Mouse (Mus musculus): Measurements from ENCODE around the gene Mdm2. TPM values are rescaled to one million over a fixed set of nuclear protein-coding genes. Genes with fewer than 3 reads are reported as not detected.
"Not testable (repeated sequence)": the region's sequence is repeated elsewhere in the genome, so short reads cannot be mapped to it uniquely, and the experiment has no call there.

Mdm2 gene
- polyA plus RNA-seq, 1 experiment, result 70.6 TPM

DNA sequence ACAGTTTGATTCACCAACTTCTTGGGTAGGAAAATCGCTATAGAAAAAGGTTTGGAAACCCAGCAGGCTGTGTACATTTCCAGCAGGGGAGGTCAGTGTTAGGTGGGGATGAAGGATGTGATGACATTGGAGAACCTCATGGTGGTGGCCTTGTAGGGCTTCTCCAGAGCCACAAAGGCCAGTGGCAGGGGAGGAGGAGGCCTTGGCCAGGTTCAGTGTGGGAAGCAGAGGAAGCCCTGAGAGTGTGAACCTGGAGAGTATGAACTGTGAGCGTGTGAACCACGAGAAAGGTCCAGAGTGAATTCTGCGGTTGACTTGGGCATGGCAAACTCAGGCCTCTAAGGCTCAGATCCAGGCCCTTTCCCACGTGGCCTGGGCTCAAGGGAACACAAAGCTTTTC, 18.0 kb upstream of the Mdm2 start:
- no peak for DNase-seq (ENCODE audit: low read depth)
- no peak for TF ChIP-seq POLR2A (IDR thresholded peaks at IDR 0.05; ENCODE audit: borderline replicate concordance, extremely low read depth, insufficient read depth, insufficient read length, poor library complexity, severe bottlenecking)

DNA sequence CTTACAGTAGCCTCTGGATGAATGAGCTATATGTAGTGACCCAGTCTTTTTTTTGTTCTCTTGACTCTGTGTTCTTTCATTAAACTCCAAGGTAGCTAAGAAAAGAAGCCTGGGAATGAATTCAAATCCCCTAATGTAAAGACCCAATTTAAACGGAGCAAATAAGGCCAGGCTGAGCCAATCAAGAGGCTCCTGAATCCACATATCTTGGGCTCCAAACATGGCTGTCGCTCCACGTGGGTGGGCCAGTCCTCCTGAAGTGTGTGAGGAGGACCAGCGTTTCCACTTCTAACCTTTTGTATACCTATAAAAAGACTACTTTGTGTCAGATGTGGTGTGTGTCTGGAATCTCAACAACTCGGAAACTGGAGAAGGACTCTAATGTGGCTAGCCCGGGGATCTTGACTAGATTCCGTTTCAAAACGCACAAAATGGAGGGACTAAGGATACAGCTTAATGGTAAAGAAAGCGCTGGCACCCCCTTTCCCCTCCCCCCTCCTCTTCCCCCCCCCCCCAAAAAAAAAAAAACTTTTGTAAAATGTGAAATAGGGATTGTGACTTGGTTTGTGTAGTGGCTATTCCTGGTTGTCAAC, 17.1 kb upstream of the Mdm2 start:
- no peak for DNase-seq (ENCODE audit: low read depth)
- no peak for TF ChIP-seq CTCF (IDR thresholded peaks at IDR 0.05; ENCODE audit: borderline replicate concordance, extremely low read depth, insufficient read depth, insufficient read length)
- no peak for TF ChIP-seq POLR2A (IDR thresholded peaks at IDR 0.05; ENCODE audit: borderline replicate concordance, extremely low read depth, insufficient read depth, insufficient read length, poor library complexity, severe bottlenecking)

DNA sequence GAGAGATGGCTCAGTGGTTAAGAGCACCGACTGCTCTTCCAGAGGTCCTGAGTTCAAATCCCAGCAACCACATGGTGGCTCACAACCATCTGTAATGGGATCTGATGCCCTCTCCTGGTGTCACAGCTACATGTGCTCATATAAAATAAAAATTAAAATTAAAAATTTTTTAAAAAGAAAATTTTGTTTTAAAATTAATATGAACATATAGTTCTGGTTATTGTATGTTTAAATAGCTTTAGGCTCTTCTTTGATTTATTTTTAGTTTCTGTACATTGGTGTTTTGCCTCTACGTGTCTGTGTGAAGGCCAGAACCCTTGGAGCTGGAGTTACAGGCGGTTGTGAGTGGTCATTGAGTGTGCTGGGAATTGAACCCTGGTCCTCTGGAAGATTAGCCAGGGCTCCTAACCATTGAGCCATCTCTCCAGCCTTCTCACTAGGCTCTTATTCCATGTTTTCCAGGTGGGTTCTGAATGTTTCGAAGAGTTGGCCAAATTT, 16.4 kb upstream of the Mdm2 start:
- no peak for DNase-seq (ENCODE audit: low read depth)
- TF ChIP-seq CTCF (IDR thresholded peaks at IDR 0.05; ENCODE audit: borderline replicate concordance, extremely low read depth, insufficient read depth, insufficient read length), result no peak
- TF ChIP-seq POLR2A (IDR thresholded peaks at IDR 0.05; ENCODE audit: borderline replicate concordance, extremely low read depth, insufficient read depth, insufficient read length, poor library complexity, severe bottlenecking), result no peak

- TF ChIP-seq POLR2A (IDR thresholded peaks at IDR 0.05; ENCODE audit: borderline replicate concordance, extremely low read depth, insufficient read depth, insufficient read length, poor library complexity, severe bottlenecking) (no peak), CTCF (IDR thresholded peaks at IDR 0.05; ENCODE audit: borderline replicate concordance, extremely low read depth, insufficient read depth, insufficient read length) (no peak)
- no peak for DNase-seq (ENCODE audit: low read depth)
Observed at GRCm38 (mm10) chr10:117726350-117726749, 15.8 kb upstream of the Mdm2 start.

GRCm38 (mm10) chr10:117725671-117726070, 15.1 kb upstream of the Mdm2 start:
- DNase-seq (ENCODE audit: low read depth), result no peak
- no peak for TF ChIP-seq POLR2A (IDR thresholded peaks at IDR 0.05; ENCODE audit: borderline replicate concordance, extremely low read depth, insufficient read depth, insufficient read length, poor library complexity, severe bottlenecking)
- TF ChIP-seq CTCF (IDR thresholded peaks at IDR 0.05; ENCODE audit: borderline replicate concordance, extremely low read depth, insufficient read depth, insufficient read length), result no peak

DNA sequence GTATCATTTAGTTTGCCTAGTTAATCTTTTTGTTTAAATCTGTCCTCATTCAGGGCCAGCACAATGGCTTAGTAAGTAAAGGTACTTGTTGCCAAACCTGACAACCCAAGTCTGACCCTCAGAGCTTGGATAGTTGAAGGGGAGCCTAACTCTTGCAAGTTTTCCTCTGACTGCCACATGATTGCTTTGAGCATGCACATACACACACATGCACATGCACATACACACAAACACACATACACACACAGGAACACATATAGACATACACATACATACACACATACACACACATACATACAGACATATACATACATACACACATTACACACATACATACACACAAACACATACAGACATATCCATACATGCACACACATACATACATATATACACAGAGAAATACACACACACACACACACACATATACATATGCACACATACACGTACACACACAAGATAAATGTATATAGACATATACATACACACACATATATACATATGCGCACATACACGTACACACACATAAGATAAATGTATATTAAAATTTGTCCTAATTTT, 14.3 kb upstream of the Mdm2 start:
- DNase-seq (ENCODE audit: low read depth), result no peak
- TF ChIP-seq CTCF (IDR thresholded peaks at IDR 0.05; ENCODE audit: borderline replicate concordance, extremely low read depth, insufficient read depth, insufficient read length) (no peak), POLR2A (IDR thresholded peaks at IDR 0.05; ENCODE audit: borderline replicate concordance, extremely low read depth, insufficient read depth, insufficient read length, poor library complexity, severe bottlenecking) (no peak)

DNA sequence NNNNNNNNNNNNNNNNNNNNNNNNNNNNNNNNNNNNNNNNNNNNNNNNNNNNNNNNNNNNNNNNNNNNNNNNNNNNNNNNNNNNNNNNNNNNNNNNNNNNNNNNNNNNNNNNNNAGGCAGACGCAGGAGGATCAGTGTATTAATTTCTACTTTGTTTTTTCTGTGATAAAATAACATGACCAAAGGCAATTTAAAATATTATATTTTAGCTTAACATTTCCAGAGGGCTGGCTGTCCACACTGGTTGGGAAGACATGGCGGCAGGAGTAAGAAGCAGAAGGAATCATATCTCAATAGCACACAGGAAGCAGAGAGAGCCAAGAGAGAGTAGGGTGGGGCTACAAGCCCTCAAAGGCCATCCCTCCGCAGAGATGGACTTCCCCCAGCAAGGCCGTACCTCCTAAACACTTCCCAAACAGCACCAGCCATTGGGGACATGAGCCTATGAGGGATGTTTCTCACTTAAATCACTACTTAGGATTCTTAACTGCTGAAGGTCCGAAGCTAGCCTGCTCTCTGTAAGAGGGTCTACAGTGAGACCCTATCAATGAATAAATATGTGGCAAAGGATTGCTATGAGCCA, 13.7 kb upstream of the Mdm2 start:
- TF ChIP-seq CTCF (IDR thresholded peaks at IDR 0.05; ENCODE audit: borderline replicate concordance, extremely low read depth, insufficient read depth, insufficient read length) (no peak), POLR2A (IDR thresholded peaks at IDR 0.05; ENCODE audit: borderline replicate concordance, extremely low read depth, insufficient read depth, insufficient read length, poor library complexity, severe bottlenecking) (no peak)
- no peak for DNase-seq (ENCODE audit: low read depth)

DNA sequence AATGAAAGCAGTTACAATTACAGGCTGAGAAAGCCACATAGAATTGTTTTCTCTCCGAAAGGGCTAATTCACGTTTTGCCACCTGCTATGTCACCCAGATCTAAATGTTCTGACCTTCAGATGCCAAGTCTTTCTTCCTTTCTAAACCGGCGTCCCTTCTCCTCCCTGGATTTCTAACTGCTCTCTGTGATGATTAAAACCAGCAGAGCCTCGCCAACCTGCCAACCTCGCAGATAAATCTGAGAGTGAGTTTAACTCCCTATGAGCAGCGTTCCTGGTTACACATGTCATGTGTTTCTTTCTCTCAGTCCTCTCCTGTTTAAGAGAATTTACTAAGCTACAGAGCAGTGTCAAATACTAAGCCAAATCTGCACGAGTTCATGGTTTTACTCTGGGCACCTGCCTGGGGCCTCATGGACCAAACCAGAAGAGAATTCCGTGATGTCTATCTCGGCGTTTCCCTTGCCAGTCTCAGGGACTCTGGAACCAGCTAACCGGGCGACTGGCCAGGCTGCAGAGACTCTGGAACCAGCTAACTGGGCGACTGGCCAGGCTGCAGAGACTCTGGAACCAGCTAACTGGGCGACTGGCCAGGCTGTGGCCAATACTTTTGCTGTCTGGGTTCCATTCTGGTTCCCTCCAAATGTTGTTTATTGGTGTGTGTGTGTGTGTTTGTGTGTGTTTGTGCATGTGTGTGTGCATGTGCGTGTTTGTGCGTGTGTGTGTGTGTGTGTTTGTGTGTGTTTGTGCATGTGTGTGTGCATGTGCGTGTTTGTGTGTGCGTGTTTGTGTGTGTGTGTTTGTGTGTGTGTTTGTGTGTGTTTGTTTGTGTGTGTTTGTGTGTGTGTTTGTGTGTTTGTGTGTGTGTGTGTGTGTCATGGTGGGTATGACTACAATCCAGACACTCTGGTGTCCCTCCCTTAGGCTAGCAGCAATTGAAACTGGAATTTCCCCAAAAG, 7.9 kb upstream of the Mdm2 start:
- TF ChIP-seq POLR2A (IDR thresholded peaks at IDR 0.05; ENCODE audit: borderline replicate concordance, extremely low read depth, insufficient read depth, insufficient read length, poor library complexity, severe bottlenecking) (no peak), CTCF (IDR thresholded peaks at IDR 0.05; ENCODE audit: borderline replicate concordance, extremely low read depth, insufficient read depth, insufficient read length) (no peak)
- DNase-seq (ENCODE audit: low read depth), result no peak

DNA sequence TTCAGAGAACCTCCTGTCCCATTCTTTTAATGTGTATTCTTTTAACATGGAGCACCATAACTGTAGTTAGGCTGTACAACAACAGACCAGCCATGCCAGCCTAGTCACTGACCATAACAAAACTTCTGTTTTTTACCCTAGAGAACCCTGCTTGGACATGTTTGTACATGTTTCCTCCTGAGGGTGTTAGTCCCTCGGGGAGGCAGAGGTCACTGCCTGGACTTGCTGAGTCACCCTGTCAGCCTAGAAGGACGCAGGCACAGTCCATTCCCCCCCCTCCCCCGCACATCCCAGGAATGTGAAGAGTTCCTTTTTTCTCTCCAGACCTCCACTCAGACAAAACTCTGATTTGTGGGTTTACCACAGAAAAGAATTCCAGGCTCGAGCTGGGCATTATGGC, 7.0 kb upstream of the Mdm2 start:
- peak; percentile 30 for DNase-seq (ENCODE audit: low read depth)
- TF ChIP-seq POLR2A (IDR thresholded peaks at IDR 0.05; ENCODE audit: borderline replicate concordance, extremely low read depth, insufficient read depth, insufficient read length, poor library complexity, severe bottlenecking) (no peak), CTCF (IDR thresholded peaks at IDR 0.05; ENCODE audit: borderline replicate concordance, extremely low read depth, insufficient read depth, insufficient read length) (no peak)

DNA sequence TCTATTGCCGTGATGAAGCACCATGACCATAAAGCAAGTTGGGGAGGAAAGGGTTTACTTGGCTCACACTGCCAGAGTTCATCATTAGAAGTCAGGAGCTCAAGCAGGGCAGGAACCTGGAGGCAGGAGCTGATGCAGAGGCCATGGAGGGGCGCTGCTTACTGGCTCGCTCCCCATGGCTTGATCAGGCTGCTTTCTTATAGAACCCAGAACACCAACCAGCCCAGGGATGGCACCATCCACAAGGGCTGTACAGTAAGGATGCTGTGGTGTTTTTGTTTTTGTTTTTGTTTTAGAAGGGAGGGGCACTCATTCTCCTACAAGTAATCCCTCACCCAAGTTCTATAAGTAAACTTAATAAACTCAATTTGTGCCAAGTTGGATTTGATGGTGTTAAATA, 6.1 kb upstream of the Mdm2 start:
- DNase-seq (ENCODE audit: low read depth), result no peak
- no peak for TF ChIP-seq POLR2A (IDR thresholded peaks at IDR 0.05; ENCODE audit: borderline replicate concordance, extremely low read depth, insufficient read depth, insufficient read length, poor library complexity, severe bottlenecking)
- TF ChIP-seq CTCF (IDR thresholded peaks at IDR 0.05; ENCODE audit: borderline replicate concordance, extremely low read depth, insufficient read depth, insufficient read length), result no peak

- DNase-seq (ENCODE audit: low read depth), result not testable (repeated sequence)
Observed at GRCm38 (mm10) chr10:117715654-117716053, 5.1 kb upstream of the Mdm2 start.
